Mouse (Mus musculus) heart, adult 8-10 months (tissue): Measurements from ENCODE around the gene Dld. TPM values are rescaled to one million over a fixed set of nuclear protein-coding genes. Genes with fewer than 3 reads are reported as not detected.
A peak's percentile ranks its signal among the peaks of the same experiment; 100 is the strongest.

Experiments used
- DNase-seq: peaks from one replicate; pipeline ENCODE4 v3.0.0; 2022; ENCODE audit warnings: low spot score
- total RNA-seq, 4 experiments: library from RNA; stranded (reverse); gene quantifications; 2 replicates each; pipeline ENCODE4 v1.2.4; 2022

Dld gene
- total RNA-seq, 4 experiments from 2014 or later, result 368 to 419 (median 398) TPM

- DNase-seq, result no peak
These were observed 56.3 kb downstream of the Dld start for GRCm38 (mm10) chr12:31294996-31295395.

- DNase-seq, result no peak
These were observed 56.7 kb downstream of the Dld start for GRCm38 (mm10) chr12:31294526-31294925.

GRCm38 (mm10) chr12:31293361-31294142 lies 57.7 kb downstream of the Dld start:
- DNase-seq, result peak; percentile 77

GRCm38 (mm10) chr12:31290951-31291350 lies 60.3 kb downstream of the Dld start:
- DNase-seq, result no peak

GRCm38 (mm10) chr12:31289046-31289445 lies 62.2 kb downstream of the Dld start:
- DNase-seq, result no peak

GRCm38 (mm10) chr12:31283617-31284136 lies 67.6 kb downstream of the Dld start:
- DNase-seq, result no peak

GRCm38 (mm10) chr12:31283131-31283530 lies 68.1 kb downstream of the Dld start:
- no peak for DNase-seq

- no peak for DNase-seq
These were observed 69.0 kb downstream of the Dld start for GRCm38 (mm10) chr12:31282241-31282640.

Other genes starting within 250 kb of the Dld start
- gene Gm6993, start 110.7 kb downstream of the Dld start, total RNA-seq, result not detected
- gene Lamb1, start 86.2 kb downstream of the Dld start, total RNA-seq, result 10 to 100 TPM; 44.0 to 51.1 (median 48.7) TPM
- gene Slc26a3, start 39.4 kb upstream of the Dld start, total RNA-seq, result 1 to 10 TPM; 1.1 to 2.4 (median 1.4) TPM
- gene Cbll1, start 148.2 kb upstream of the Dld start, total RNA-seq, result 1 to 10 TPM; 8.9 to 9.9 (median 9.7) TPM
- gene Slc26a4, start 208.5 kb upstream of the Dld start, total RNA-seq, result under 1 TPM in 2 of 4 experiments, not detected in 2; 0.14 to 0.28 TPM